Mouse (Mus musculus) kidney, adult 10 weeks (tissue): ENCODE measurements around the gene Olfr1410. TPM values are rescaled to one million over a fixed set of nuclear protein-coding genes. Genes with fewer than 3 reads are reported as not detected.

Source experiments
- polyA plus RNA-seq: library from polyadenylated mRNA; stranded (reverse); fragments of 350-450 nt; fragmentation: Illumina TruSeq; extraction: RNeasy Lipid Tissue Mini Kit (QIAGEN cat#74804); gene quantifications from one replicate; pipeline ENCODE4 v1.2.3, GENCODE M21; 2014; ENCODE audit warnings: low read depth, low replicate concordance

Gene Olfr1410
- polyA plus RNA-seq = not detected

GRCm38 (mm10) chr1:92605482-92605881 is at the start of gene Olfr1410:
Olfr1410 (plus strand) TSS chr1:92605782.

GRCm38 (mm10) chr1:92571022-92571421 is 34.6 kb upstream of the Olfr1410 start, which contains the start of gene Olfr1413:
Olfr1413 (plus strand) TSS chr1:92571322.

GRCm38 (mm10) chr1:92585479-92585878 is 20.1 kb upstream of the Olfr1410 start, which contains the start of gene Olfr1412:
Olfr1412 (plus strand) TSS chr1:92585779.

GRCm38 (mm10) chr1:92594111-92594510 is 11.5 kb upstream of the Olfr1410 start, which contains the start of gene Olfr1411:
Olfr1411 (plus strand) TSS chr1:92594411.

GRCm38 (mm10) chr1:92617488-92617887 is 11.9 kb downstream of the Olfr1410 start, which contains the start of gene Olfr12:
Olfr12 (plus strand) TSS chr1:92617788.

GRCm38 (mm10) chr1:92641514-92642272 is 36.1 kb downstream of the Olfr1410 start, which contains the start of gene Cops9:
Cops9 (minus strand) TSS chr1:92641985.

GRCm38 (mm10) chr1:92648673-92649072 is 43.1 kb downstream of the Olfr1410 start, which contains the start of gene Otos:
Otos (minus strand) TSS chr1:92648841.

Other genes starting within 250 kb of the Olfr1410 start
- gene Ndufa10, start 131.9 kb upstream of the Olfr1410 start, polyA plus RNA-seq = 297 TPM
- not detected for gene Olfr1416, start 120.7 kb upstream of the Olfr1410 start, polyA plus RNA-seq
- not detected for gene Olfr1415, start 109.7 kb upstream of the Olfr1410 start, polyA plus RNA-seq
- gene Olfr1414, start 87.1 kb upstream of the Olfr1410 start, polyA plus RNA-seq = not detected
- not detected for gene Olfr1413, start 34.5 kb upstream of the Olfr1410 start, polyA plus RNA-seq
- gene Olfr1412, start 20.0 kb upstream of the Olfr1410 start, polyA plus RNA-seq = not detected
- not detected for gene Olfr1411, start 11.4 kb upstream of the Olfr1410 start, polyA plus RNA-seq
- gene Olfr12, start 12.0 kb downstream of the Olfr1410 start, polyA plus RNA-seq = not detected
- gene Cops9, start 36.2 kb downstream of the Olfr1410 start, polyA plus RNA-seq = 104 TPM
- gene Otos, start 43.1 kb downstream of the Olfr1410 start, polyA plus RNA-seq = not detected
- 0.12 TPM for gene Gpc1, start 225.9 kb downstream of the Olfr1410 start, polyA plus RNA-seq